Mouse (Mus musculus) bone marrow macrophage, adult 2 months (primary cell): ENCODE data around the gene Pi16.

Experiments used
- CTCF ChIP-seq: IDR thresholded peaks from 2 replicates; pipeline ENCODE4 v1.5.1; 2012; ENCODE audit warnings: low read depth, mild to moderate bottlenecking, low read length, moderate library complexity
- POLR2A ChIP-seq: IDR thresholded peaks from 2 replicates; pipeline ENCODE4 v1.6.1; 2012; ENCODE audit warnings: mild to moderate bottlenecking, low read depth, low read length, borderline replicate concordance

DNA sequence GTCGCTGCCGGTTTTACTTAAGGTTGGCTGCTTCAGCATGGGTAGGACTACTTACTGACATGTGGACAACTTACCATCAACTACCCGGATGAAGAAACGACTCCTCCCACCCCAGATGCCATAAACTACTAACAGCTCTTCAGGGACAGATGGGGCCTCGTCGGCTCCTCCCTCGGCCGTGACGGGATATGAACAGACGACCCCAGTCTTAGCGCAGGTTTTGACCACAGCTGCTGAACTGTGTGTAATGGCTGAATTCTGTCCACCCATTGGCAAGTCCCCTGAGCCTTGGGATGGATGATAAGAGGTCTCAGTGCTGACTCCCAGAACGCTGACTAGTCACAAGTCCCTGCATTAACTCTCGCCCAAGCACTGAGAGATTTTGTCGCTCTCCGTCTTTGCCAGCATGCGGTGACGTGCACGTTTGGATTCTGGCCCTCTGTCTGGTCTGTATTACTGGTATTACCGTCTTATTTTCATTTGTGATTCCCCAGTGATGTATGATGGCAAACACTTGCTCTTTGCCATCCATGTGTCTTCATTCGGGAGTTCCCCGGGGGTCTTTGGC lies 7.3 kb upstream of the Pi16 start:
- TF ChIP-seq CTCF (no peak), POLR2A (no peak)
